Comparison of ENCODE assay signal across 8 mouse cellular contexts in genomic region chr10:122096980-122097844, GRCm38 (mm10). TPM values are rescaled to one million over a fixed set of nuclear protein-coding genes. Genes with fewer than 3 reads are reported as not detected.
DNase-seq lines count a peak whose midpoint lies in the region; ATAC-seq and TF ChIP-seq lines count a peak whose summit lies in the region.

Rxylt1 (minus strand) TSS chr10:122097371.

- peak within 1 kb of the TSS; percentile 77 for H3K4me3 ChIP-seq in hindbrain, embryonic 13.5 days

- CTCF ChIA-PET in Patski (lab: Charles Lee): interaction anchor here (0.8 kb wide), 1 partner anchor 52 kb away, joined by 3 read pairs; no protein-coding TSS in a partner anchor

- no peaks in the 10 kb centered on the region for H3K27me3 ChIP-seq in Patski
- H3K27me3 ChIP-seq in hindbrain, embryonic 13.5 days: no peaks in the 10 kb centered on the region

- peak within 1 kb of the TSS; percentile 89 for H3K9ac ChIP-seq in hindbrain, embryonic 13.5 days

- H3K4me1 ChIP-seq in hindbrain, embryonic 13.5 days (replicated peaks): peaks cover 11% of the 10 kb centered on the region

- peak within 1 kb of the TSS; percentile 70 for H3K4me2 ChIP-seq in hindbrain, embryonic 13.5 days

- no peak for TF ChIP-seq CTCF in Patski (IDR thresholded peaks at IDR 0.05)

- H3K27ac ChIP-seq in hindbrain, embryonic 13.5 days: peak within 1 kb of the TSS; percentile 91

- peaks cover 7% of the 10 kb centered on the region; the same call in 1 of the 2 replicates for H3K36me3 ChIP-seq in hindbrain, embryonic 13.5 days

- DNase-seq in Patski (ENCODE audit: low read depth, low spot score): peak; percentile 94
- DNase-seq in cerebellum, postnatal 14 days: peak; percentile 89 to 91
- DNase-seq in frontal cortex, postnatal 14 days (ENCODE audit: low spot score in 2 of 2): peak; percentile 89 to 92
- peak; percentile 69 to 70 for DNase-seq in layer of hippocampus, postnatal 25 days (ENCODE audit: extremely low spot score in 1 of 2, low spot score in 1 of 2)
- peak; percentile 99 for DNase-seq in lung, postnatal 25 days (ENCODE audit: low spot score)
- DNase-seq in retina, embryonic 14.5 days (ENCODE audit: low spot score): peak; percentile 99
- peak; percentile 94 for DNase-seq in thymus, postnatal 4 days

- ATAC-seq in Patski: peak; percentile 99
- peak; percentile 97 for ATAC-seq in hindbrain, embryonic 13.5 days (ENCODE audit: low FRiP score)

- no peaks in the 10 kb centered on the region for H3K9me3 ChIP-seq in hindbrain, embryonic 13.5 days

- POLR2A ChIA-PET in Patski (lab: Charles Lee): no interaction called here

- 3% methylated on average over 41 of the region's 48 CpGs for WGBS in hindbrain, embryonic 13.5 days

- in situ Hi-C loops in Patski (cut with MboI; ENCODE audit: low pct_unique_long_range_greater_than_20kb): no loop called here

RNA-seq across cellular contexts. Expression of gene Rxylt1, which starts in this region (rescaled TPM):
- 46.4 TPM for polyA plus RNA-seq in Patski (2021)
- polyA plus RNA-seq in hindbrain, embryonic 13.5 days (2015; fragmentation: Nextera tagmentation; extraction: Ambion mirVana): 38.0 and 38.5 TPM in 2 replicates
- total RNA-seq in layer of hippocampus, postnatal 25 days (2021): 10 to 100 TPM; 42.7 to 44.6 TPM

Comparison
In these comparisons a context has a peak if more than half of its experiments do, and no peak if none do; other contexts are left out.
1. Peak in every context shown above with its lines: DNase-seq, ATAC-seq, H3K4me3 ChIP-seq and H3K27ac ChIP-seq.